Mouse (Mus musculus) myocyte (in vitro differentiated cells): Measurements from ENCODE around the gene Twf1.

ENCODE experiments used
- MAX ChIP-seq: IDR thresholded peaks from one replicate; pipeline ENCODE4 v1.6.1; 2011; ENCODE audit warnings: low read depth, mild to moderate bottlenecking, control low read depth
- POLR2A ChIP-seq: IDR thresholded peaks from one replicate; pipeline ENCODE4 v1.6.1; 2011; ENCODE audit warnings: low read depth, mild to moderate bottlenecking, control low read depth, moderate library complexity; ENCODE audit not compliant: insufficient read length
- POLR2AphosphoS2 ChIP-seq: IDR thresholded peaks from one replicate; pipeline ENCODE4 v1.6.1; 2011; ENCODE audit warnings: low read depth, control low read depth; ENCODE audit not compliant: insufficient read length

DNA sequence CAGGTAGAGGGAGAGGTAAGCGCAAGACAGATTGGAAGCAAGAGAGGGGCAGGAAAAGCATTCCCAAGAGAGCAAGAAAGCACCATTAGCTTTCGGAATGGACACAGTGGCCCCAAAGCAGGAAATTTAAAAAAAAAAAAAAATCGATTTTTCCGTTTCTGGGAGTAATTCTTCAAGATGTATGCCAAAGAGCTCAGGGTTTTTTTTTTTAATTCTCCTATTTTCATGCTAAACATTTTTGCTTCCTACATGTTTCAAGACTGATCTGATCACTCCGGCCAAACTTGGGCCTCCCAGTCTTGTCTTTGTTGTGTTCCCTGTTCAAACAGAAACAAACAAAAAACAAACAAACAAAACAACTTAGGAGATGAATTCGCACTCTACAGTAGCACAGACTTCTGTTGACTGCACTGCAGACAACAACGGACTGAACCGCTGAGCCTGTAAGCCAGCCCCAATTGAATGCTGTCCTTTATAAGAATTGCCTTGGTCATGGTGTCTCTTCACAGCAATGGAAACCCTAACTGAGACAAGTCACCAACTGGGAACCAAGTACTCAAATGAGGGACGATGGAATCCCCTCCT lies 45.5 kb downstream of the Twf1 start:
- TF ChIP-seq MAX: no peak
- no peak for TF ChIP-seq POLR2A
- TF ChIP-seq POLR2AphosphoS2: no peak
